Mouse (Mus musculus) heart, postnatal 36 days (tissue): Measurements from ENCODE around the gene Vwf. TPM values are rescaled to one million over a fixed set of nuclear protein-coding genes. Genes with fewer than 3 reads are reported as not detected.

Experiments used
- DNase-seq, 2 experiments: peaks; one replicate each; pipeline ENCODE4 v3.0.0; 2021 to 2022
- intact Hi-C: fragments of 180-260 bp; cut with DNase I; formaldehyde crosslinking; loops from one replicate; pipeline ENCODE4 v1.15.1; 2025
- total RNA-seq, 2 experiments: library from RNA; stranded (reverse); gene quantifications; 2 replicates each; pipeline ENCODE4 v1.2.3; 2021

The Vwf gene
- total RNA-seq: 100 to 1,000 TPM; 107 to 114 TPM

DNA sequence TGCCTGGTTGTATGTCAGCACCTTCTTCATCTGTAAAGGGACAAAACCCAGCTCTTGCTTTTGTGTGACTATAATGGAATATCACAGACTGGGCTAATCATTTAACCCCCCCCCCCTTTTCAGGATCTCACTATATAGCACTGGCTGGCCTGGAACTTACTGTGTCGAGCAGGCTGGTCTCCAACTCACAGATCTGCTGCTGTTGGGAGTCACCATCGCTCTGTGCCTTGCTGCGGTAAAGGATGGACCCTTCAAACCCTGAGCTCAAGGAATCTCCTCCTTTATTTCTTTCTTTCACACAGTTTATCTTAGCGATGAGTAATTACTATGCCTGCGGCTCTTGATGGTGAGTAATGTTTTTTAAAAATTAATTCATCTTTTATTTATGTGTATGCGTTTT, at the start of gene Vwf:
Gene Vwf, plus strand, starts transcription at position 301 of the 400 bp plus-strand sequence.
- intact Hi-C loops: no loop called here
- DNase-seq: no peak

DNA sequence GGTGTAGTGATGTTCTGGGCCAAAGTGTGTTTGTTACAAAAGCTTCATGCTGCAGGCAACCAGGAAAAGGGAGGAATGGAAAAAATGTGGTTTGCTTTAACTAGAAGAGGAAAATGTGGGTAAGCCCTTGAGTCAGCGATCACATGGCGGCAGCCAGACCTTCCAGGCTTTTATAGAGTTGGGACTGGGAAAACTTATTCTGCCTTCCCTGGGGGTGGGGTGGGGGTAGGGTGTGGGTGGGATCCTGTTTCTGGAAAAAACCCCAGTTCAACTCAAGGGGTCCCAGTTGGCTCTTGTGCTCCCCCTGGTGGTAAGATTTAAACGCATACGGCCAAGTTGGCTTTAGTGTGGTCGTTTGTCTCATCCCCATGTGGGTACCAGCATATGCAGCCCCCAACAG, 48.5 kb upstream of the Vwf start:
- DNase-seq: no peak
- intact Hi-C loops: loop anchor here (1.0 to 2.0 kb wide), 2 partner anchors 72 to 103 kb away; no protein-coding TSS in a partner anchor

DNA sequence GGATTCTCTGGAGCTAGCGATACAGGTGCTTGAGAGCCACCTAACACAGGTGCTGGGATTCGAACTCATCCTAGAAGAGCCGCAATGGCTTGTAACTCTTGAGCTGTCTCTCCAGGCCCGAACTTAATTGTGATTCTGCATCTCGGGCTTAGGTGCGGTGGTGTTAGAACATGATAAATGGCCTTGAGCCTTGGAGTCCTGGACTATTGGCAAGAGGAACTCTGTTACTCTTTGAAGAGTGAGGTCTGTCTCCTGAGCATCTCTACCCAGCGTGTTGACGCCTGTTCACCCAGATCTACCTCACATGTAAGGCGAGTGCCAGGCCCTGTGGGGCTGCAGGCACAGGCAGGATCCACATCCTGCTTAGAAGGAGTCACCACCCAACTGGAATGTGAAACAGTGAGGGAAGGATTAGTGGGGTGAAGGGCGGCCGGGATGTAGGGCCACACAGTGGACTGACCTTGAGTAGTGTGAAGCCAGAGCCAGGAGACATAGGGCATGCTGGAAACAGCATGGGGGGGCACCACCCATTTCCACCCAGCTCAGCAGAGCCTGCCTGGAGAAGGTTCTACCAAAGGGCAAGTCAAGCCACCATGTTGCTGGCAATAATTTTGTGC, 43.3 kb upstream of the Vwf start:
- no peak for DNase-seq
- intact Hi-C loops: no loop called here

DNA sequence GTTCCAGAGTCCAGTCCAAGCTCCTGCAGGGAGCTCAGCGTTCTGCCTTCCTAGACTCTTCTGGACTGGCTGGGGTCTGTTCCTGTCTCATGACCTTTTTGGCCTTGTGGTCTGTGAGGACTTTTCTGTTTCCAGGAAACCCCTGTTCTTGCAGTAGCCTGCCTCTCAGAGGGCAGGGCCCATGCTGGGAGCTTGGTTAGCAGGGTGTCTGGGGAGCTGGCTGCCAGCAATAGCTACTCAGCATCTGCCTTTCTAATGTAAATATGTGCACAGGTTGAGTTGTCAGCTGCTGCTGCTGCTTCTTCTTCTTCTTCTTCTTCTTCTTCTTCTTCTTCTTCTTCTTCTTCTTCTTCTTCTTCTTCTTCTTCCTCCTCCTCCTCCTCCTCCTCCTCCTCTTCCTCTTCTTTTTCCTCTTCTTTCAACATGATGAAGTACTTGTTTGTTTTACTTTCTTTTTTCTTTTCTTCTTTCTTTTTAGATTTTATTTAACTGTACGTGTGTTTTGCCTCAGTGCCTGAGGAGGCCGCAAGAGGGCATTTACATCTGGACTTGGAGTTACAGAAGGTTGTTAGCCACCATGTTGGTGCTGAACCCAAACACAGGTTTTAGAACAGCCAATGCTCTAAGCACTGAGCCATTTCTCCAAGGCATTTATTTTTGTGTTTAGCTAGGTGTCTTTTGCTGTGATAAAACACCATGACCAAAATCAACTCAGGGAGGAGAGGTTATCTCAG, 41.8 kb upstream of the Vwf start:
- intact Hi-C loops: no loop called here
- no peak for DNase-seq

DNA sequence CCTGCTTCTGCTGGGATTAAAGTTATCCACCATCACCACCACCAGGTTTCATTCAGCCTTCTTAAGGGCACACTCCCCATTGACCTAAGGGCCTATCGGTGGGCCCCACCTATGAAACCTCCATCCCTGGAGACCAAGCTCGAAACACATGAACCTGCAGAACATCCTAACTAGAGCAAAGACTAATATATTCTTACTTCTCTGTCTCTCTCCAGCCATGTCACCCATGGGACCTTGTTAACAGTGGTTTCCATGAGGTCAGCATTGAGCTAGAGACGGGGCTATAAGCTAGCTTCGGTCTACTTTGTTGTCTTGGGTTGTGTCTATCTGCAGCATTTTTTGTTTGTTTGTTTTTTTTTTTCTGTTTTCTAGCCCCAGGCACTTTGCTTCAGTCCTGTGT, 40.1 kb upstream of the Vwf start:
- no peak for DNase-seq
- intact Hi-C loops: no loop called here

DNA sequence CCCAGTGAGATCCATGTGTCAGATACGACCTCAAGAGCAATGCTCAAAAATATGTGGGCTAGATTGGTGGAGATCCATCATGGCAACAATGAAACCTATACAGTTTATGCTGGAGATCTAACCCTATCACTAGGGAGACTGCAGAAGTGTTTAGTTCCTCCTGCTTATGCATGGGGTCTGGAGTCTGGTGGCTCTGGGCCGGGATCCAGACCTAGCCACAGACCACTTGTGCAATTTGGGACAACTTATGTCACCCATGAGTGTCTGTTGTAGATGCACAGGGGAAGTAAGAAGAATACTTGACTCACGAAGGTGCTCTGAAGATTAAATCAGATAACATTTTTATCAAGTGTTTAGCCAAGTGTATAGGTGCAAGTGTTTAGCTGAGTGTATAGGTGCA, 36.8 kb upstream of the Vwf start:
- DNase-seq: no peak
- intact Hi-C loops: no loop called here

DNA sequence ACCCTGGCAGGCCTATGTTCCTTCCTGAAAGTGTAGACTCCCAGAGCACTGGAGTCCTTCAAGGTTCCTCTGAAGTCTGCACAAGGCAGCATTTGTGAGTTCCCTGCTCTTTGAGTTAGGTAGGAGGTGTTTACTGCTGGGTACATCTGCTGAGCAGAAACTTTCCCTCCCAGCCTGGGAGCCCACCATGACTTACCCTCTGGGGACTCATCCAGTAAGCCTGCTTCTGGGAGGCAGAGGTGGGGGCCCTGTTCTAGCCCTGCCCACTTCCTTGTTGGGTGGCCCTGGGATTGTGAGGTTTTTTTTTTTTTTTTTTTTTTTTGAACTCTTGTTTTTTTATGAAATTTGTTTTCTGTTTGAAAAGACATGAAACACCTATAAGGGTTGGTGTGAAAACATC, 35.9 kb upstream of the Vwf start:
- intact Hi-C loops: no loop called here
- DNase-seq: no peak

DNA sequence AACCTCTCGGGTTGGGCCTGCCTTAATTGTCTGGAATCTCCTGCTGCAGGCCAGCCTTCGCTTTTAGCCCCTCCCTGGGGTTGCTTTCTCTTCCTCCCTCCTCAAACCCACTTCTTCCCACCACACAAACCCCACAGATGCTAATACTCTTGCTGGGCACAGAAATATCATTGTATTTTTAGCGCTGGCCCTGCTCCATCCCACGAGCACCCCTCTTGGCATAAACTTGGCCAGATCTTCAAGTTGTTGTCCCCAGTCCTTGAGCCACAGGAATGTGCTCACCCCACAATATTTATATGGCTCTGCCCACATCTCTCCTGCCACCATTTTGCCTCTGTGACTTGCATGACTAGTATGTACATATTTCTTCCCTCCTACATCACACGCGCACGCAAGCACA, 35.4 kb upstream of the Vwf start:
- intact Hi-C loops: no loop called here
- DNase-seq: no peak

DNA sequence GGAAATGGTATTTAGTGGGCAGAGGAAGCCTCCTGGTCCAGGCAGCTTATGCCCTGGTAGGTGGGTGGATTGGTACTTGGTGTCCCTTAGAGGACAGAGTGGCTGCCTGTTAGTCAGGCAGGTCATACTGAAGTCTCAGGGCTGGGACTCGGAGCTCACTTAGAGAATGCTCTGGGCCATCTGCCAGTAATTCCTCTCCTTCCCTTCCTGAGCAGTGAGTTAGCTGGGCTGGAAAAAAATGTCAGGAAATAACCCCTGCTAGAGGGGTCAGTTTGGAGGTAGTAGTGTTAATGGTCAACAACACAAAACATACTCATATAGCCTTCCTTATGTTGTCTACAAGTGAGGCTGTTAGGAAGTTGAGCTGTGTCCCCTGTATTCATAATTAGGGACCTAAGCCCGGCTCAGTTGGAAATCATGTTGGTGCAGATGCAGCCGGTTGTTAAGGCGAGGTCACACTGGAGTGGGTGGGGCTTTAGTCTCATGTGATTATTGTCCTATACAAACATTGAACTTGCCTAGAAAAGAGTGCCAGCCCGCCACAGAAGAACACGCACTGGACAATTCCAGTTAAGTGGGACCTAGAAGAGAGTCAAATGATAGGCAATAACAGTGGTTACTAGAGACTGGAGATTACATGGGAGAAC, 33.5 kb upstream of the Vwf start:
- peak in 1 of 2 experiments; percentile 42 for DNase-seq
- intact Hi-C loops: no loop called here

DNA sequence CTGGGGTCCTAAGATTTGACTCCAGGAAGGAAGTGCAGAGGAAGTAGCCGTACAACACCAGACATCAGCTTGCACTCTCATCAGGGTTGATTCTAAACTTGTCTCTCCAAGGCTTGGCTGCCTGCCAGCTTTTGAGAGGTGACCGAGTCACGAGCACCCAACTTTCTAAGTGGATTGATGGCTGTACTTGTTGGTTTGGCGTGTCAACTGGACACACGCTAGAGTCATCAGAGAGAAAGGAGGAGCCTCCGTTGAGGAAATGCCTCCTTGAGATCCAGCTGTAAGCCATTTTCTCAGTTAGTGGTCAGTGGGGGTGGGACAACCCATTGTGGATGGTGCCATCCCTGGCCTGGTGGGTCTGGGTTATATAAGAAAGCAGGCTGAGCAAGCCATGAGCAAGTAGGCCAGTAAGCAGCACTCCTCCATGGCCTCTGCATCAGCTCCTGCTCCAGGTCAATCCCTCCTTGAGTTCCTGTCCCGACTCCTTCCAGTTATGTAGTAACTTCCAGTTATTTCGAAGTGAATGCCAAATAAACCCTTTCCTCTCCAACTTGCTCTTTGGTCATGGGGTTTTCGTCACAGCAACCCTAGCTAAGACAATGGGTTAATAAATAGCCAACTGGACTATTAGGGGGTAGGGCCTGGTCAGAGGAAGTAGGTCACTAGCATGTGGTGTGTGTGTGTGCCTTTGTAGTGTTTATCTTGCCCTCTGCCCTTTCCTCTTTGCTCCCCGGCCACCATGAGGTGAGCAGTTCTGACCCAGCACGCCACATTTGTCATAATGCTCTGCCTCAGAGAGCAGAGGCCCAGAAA, 30.9 kb upstream of the Vwf start:
- intact Hi-C loops: no loop called here
- peak; percentile 71 to 79 for DNase-seq

DNA sequence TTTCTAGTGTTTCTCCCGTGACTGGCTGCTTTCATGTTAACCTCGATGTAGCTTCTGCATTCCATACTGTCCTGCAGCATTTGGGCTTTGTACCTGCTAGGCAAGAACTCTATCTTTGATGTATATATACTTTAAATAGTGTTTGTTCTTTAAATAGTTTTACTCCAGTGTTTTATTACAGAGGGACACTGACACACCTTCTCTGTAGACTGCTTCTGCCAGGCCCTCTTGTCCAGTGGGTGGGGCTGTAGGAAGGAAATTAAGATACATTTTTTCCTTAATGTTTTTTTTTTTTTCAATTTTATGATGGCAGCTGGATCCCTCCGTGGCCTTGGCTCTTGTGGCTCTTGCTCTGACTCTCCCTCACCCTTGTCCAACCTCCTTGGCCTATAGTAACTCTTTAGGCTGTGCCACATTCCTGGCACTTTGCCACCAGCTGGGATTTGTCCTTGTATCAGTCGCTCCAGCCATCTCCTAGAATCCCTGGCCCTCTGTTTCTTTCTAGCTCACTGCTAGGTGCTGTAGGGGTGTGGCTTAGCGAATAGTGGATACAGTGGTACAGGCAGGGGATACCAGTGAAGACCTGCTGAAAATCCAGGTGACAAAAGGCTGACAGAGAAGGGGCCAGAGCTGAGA, 24.9 kb upstream of the Vwf start:
- no peak for DNase-seq
- intact Hi-C loops: no loop called here

DNA sequence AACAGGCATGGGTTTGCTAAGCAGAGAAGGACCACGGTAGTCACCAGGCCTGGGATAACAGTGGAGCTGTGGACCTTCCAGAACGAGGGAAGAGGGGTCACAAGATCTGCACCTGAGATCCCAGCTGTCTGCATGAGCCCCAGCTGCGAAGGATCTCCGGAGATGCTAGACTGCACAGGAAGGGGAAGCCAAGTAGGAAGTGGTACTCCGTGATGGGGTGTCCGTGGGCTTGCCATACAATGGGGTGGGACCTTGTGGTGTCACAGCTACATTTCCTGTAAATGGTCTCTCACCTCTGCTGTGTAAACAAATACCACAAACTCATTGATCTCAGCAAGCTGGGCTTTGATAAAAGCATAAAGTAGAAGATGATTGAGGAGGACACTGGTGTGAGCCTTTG, 22.5 kb upstream of the Vwf start:
- intact Hi-C loops: no loop called here
- no peak for DNase-seq

DNA sequence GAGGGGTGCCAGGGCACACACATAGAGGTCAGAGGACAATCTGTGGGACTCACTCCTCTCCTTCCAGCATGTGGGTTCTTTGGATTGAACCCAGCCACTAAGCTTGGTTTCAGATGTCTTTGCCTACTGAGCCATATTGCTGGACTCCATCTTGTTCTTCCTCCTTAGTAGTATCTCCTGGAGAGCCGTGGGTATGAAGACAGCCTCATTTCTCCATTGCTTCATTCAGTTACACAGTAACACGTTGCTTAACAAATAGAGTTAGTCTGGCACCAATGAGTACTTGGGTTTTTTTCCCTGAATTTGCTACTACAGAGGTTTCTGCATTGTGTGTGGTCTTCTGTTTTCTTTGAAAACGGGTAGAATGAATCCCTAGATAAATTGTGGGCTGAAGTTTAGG, 20.5 kb upstream of the Vwf start:
- no peak for DNase-seq
- intact Hi-C loops: no loop called here

DNA sequence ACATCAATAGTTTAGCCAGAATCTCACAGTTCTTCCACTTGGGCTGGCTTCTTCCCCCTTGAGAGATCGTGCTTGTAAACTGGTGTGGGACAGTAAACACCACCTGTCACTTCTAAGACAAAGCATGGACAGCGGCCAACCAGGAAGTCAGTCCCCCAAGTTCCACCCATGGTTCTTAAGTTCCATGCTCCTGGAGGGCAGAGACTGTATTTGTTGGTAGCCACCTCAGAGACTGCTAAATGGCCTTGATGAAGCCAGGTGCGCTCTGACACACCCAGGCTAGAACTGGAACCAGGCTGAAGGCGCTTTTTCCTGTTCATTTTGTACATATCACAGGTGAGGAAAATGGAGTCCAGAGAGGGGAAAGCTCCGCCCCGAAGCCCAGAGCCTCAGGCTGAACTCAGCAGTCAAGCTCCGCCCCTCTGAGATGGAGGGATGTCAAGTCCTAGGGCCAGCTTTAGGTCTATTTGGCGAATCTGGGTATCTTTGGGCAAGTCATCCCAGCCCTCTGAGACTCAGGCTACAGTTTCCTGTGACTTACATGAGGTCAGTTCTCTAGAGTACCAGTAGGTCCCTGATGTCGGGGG, 17.9 kb upstream of the Vwf start:
- intact Hi-C loops: loop anchor here (2.0 kb wide), 1 partner anchor 72 kb away; no protein-coding TSS in a partner anchor
- no peak for DNase-seq

DNA sequence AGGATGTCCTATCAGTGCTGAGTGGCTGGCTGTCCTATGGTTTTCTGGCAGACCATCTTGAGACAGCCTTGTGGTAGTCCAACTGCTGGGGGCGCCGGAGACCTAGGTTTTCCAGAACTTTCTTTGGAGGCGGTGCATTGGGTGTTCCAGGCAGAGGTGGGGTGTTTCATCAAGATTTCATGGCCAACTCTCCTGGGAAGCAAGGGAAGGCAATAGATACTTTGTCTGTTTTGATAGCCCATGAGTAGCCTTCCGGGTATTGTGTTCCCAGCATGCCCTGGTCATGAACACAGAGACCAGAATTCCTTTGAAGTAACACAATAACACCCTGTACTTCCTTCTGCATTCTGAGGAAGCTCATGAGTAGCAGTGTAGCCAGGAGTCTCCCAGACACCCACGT, 17.1 kb upstream of the Vwf start:
- intact Hi-C loops: loop anchor here (2.0 kb wide), 1 partner anchor 71 kb away; no protein-coding TSS in a partner anchor
- peak; percentile 50 to 61 for DNase-seq

DNA sequence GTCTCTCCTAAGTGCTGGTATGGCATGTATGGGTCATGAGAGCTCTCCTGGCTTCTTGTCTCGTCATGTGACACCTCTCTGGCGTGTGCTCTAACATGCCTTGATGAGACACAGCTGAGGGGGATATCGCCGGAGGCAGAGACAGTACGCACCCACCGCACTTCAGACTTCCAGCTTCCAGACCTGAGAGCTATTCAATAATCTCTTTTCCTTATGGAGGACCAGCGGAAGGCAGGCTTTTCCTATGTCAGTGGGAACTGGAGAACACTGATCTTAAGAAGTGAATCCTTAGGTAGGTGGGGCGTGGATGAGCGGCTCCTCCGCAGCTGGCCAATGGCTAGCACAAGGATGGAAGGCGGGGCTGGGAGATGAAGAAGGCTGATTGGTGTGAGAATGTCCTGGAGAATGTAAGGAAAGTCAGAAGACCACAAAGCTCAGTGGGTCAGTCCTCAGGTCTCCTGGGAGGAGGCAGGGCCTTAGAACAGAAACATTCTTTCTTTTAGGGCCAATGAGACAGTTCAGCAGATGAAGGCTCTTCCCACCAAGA, 13.4 kb upstream of the Vwf start:
- intact Hi-C loops: no loop called here
- no peak for DNase-seq

DNA sequence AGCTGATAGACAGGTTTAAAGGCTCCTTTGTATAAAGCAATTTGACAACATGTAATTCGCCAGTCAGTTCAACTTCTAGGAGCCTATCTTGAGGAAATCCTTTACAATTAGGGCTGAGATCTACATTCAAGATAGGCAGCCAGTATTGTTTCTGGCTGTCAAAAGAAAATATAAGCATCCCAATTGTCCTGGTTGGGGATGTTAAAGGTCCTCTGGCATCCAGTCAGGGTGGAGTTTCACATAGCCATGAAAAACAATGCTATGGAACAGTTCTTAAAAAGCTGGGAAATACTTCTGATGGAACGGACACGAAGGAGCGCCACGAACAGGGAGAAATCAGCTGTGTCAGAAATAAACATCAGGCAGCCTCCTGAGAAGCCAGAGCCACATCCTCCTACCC, 11.6 kb upstream of the Vwf start:
- DNase-seq: no peak
- intact Hi-C loops: no loop called here

DNA sequence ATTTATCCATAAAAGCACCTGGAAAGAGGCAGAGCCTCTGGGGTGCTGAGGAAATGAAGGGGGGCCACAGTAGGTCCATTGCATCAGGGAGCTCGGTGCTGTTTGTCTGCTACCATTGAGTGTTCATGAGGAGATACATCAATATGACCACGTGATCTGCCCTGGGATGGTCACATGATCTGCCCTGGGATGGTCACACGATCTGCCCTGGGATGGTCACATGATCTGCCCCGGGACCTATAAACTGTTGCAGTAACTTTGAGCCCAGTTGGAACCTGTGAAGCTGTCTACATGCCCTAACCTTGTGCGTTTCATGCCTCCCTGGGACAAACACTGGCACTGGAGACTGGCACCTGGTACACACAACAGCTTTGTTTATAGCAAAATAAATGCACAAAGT, 8.1 kb upstream of the Vwf start:
- intact Hi-C loops: no loop called here
- DNase-seq: no peak

DNA sequence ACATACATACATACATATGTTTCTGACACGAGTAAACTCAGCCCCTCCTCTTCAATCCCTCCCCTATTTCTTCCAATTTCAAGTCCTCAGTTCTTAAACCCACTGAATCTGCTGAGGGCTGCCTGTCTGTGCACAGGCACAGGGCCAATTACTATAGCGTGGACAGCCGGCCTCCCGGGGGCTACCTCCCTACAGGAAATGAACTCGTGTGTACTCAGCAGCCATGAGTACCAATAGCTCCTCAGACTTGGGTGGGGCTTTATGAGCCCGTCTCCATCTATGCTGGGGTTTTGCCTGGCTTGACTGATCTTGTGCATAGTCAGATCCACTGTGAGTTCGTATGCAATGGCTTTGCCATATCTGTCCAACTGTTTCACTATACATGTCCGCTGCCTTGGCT, 7.2 kb upstream of the Vwf start:
- intact Hi-C loops: no loop called here

DNA sequence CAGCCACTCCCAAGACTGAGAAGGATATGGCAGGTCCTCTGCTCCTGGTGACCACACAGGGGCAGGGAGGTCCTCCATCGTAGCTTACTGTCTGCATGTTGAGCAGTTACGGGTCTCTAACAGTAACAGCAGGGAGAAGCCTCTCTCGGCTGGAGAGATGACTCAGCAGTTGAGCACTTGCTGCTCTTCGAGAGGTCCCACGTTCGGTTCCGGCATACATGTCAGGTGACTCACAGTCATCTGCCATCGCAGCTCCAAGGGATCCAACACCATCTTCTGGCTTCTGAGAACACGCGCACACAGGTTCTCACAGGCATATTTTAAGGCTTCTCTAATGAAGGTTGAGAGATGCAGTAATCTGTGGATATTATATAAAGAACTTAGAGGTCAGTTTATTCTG, 6.4 kb upstream of the Vwf start:
- DNase-seq: no peak
- intact Hi-C loops: no loop called here

More for the DNA sequence above, 7.2 kb upstream of the Vwf start:
- DNase-seq: no peak
